Mouse (Mus musculus) cortical plate, adult 2 months (tissue): Measurements from ENCODE around the gene Cnn3. TPM values are rescaled to one million over a fixed set of nuclear protein-coding genes. Genes with fewer than 3 reads are reported as not detected.

Experiments
- H3K27ac ChIP-seq: fragments of 200-500 bp; 2 replicates; pipeline ENCODE4 v1.5.1; 2012; ENCODE audit warnings: low read length, control low read depth, inconsistent platforms; ENCODE audit not compliant: insufficient read depth
- H3K4me1 ChIP-seq: fragments of 200-500 bp; 2 replicates; pipeline ENCODE4 v1.6.1; 2011; ENCODE audit warnings: low read length; ENCODE audit not compliant: control insufficient read depth, insufficient read depth
- H3K4me3 ChIP-seq: fragments of 200-500 bp; 2 replicates; pipeline ENCODE4 v1.5.1; 2011; ENCODE audit warnings: mild to moderate bottlenecking, low read length, control low read depth; ENCODE audit not compliant: insufficient read depth
- CTCF ChIP-seq: fragments of 200-500 bp; IDR thresholded peaks from 2 replicates; pipeline ENCODE4 v1.5.1; 2011; ENCODE audit warnings: mild to moderate bottlenecking, control low read depth, low read length; ENCODE audit not compliant: insufficient read depth; ENCODE audit errors: extremely low read depth
- POLR2A ChIP-seq: fragments of 200-500 bp; IDR thresholded peaks from 2 replicates; pipeline ENCODE4 v1.6.1; 2011; ENCODE audit warnings: mild to moderate bottlenecking, low read length, control low read depth; ENCODE audit not compliant: insufficient read depth; ENCODE audit errors: extremely low read depth
- polyA plus RNA-seq: library from polyadenylated mRNA; depleted of rRNA; stranded (reverse); fragments of >200 nt; gene quantifications from 2 replicates; pipeline ENCODE4 v1.2.3, GENCODE M21; 2012

The Cnn3 gene
- polyA plus RNA-seq, 1 experiment: 130 TPM

DNA sequence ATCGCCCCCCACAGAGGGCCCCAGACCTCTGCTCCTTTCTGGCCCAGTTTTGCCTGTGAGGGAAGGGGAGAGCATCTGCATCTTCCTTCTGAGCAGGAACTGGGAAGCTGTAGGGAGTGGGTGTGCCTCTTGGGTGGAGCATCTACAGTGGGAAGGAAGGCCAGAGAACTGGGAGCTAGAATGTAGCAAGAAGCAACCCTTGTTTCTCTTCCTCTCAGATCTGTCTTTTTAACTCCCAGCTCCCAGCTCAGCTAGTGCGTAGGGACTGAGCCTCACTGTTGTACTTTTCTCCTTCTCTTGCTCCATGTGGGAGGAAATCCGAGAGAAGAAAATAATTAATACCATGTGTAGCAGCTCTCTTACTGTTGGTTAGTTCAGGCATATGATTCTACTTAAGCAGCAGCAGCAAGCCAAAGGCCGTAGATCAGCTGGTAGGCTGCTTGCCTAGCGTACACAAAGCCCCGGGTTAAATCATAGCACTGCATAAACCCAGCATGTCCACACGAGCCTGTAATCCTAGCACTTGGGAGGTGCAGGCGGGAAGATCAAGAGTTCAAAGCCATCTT is 7.8 kb downstream of the Cnn3 start:
- Histone ChIP-seq H3K4me1 (peaks cover 2% of the 10 kb centered on the region; the same call in 1 of the 2 replicates), H3K27ac (no peak overlapping the region), H3K4me3 (no peak overlapping the region)
- TF ChIP-seq POLR2A (no peak), CTCF (no peak)

- Histone ChIP-seq H3K4me1 (peaks cover 2% of the 10 kb centered on the region; the same call in 1 of the 2 replicates), H3K4me3 (no peak overlapping the region), H3K27ac (no peak overlapping the region)
- no peak for TF ChIP-seq POLR2A
- TF ChIP-seq CTCF: no peak
These were observed 9.0 kb downstream of the Cnn3 start for GRCm38 (mm10) chr3:121435296-121435695.

DNA sequence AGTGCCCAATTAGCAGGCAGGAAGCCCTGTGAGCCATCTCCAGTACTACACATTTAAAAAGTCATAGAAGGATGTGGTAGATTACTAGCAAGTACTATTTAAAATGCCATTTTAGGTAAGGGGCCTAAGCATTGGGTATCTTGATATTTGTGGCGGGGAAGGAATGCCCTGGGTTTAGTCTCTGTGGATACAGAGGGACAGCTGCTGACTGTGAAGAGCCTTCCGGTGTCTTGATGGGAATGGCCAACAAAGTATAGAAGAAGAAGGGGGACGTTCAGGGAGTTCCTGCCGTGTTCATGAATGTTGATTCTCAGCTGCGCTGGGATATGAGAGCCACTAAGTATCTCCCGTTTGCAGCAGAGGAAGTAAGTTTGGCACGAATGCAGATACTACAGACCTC is 10.8 kb downstream of the Cnn3 start:
- no peak overlapping the region for H3K4me3 ChIP-seq
- TF ChIP-seq CTCF (no peak), POLR2A (no peak)
- no peak overlapping the region for H3K27ac ChIP-seq
- peaks cover 2% of the 10 kb centered on the region; the same call in 1 of the 2 replicates for H3K4me1 ChIP-seq

DNA sequence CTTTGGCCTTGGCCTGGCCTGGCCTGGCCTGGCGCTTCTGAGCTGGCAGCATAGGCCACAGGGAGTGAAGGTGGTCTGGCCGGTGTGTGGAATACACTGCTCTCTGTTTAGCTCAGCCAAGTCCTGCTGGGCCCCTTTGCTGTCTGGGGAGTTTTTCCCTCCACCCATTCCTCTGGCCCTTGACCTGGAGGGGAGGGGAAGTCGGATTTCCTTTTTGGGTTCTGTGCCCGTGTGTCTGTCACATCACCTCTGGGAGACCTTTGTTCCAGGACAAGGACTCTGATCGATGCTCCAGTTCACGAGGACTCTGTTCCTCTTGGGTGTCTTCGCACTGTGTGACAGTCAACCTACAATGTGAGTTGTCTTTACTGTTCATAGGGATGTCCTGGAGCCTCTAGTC is 11.7 kb downstream of the Cnn3 start:
- H3K4me3 ChIP-seq: no peak overlapping the region
- TF ChIP-seq POLR2A (no peak), CTCF (no peak)
- no peak overlapping the region for H3K27ac ChIP-seq
- H3K4me1 ChIP-seq: peaks cover 2% of the 10 kb centered on the region; the same call in 1 of the 2 replicates

DNA sequence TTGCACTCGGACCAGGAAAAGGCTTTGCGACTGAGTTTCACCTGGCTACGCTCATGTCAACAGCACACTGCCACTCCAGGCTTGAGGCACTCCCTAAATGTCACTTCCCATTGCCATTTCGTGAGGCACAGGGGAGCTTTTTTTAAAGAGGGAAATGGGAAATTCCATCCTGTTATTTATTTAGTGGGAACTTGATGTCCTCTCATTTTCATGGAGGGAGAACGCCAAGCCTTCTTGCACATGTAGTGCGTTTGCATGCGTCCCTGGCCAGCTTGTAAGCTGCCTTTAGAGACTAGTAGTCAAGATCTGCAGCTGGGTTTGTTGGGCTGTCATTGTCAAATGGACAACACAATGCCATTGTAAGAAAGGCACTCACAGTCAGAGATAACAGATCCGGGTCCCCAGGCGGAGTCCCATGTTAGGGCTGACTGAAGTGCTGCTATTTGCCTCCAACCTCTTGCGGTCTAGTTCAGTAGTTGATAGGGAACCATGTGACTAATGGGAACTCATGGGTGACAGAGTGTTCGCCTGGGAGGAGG is 13.4 kb downstream of the Cnn3 start:
- Histone ChIP-seq H3K27ac (no peak overlapping the region), H3K4me1 (peaks cover 2% of the 10 kb centered on the region; the same call in 1 of the 2 replicates), H3K4me3 (no peak overlapping the region)
- TF ChIP-seq POLR2A (no peak), CTCF (no peak)

- TF ChIP-seq CTCF: no peak
- no peak for TF ChIP-seq POLR2A
- Histone ChIP-seq H3K4me3 (no peak overlapping the region), H3K4me1 (no peaks in the 10 kb centered on the region), H3K27ac (no peak overlapping the region)
These were observed 15.2 kb downstream of the Cnn3 start for GRCm38 (mm10) chr3:121441504-121441903.

- TF ChIP-seq POLR2A: no peak
- no peak for TF ChIP-seq CTCF
- Histone ChIP-seq H3K27ac (no peak overlapping the region), H3K4me1 (no peaks in the 10 kb centered on the region), H3K4me3 (no peak overlapping the region)
These were observed 16.0 kb downstream of the Cnn3 start for GRCm38 (mm10) chr3:121442288-121442687.

GRCm38 (mm10) chr3:121443861-121444271 is 17.6 kb downstream of the Cnn3 start:
- H3K4me1 ChIP-seq: no peaks in the 10 kb centered on the region
- TF ChIP-seq POLR2A: no peak
- no peak for TF ChIP-seq CTCF
- H3K27ac ChIP-seq: no peak overlapping the region
- H3K4me3 ChIP-seq: no peak overlapping the region

DNA sequence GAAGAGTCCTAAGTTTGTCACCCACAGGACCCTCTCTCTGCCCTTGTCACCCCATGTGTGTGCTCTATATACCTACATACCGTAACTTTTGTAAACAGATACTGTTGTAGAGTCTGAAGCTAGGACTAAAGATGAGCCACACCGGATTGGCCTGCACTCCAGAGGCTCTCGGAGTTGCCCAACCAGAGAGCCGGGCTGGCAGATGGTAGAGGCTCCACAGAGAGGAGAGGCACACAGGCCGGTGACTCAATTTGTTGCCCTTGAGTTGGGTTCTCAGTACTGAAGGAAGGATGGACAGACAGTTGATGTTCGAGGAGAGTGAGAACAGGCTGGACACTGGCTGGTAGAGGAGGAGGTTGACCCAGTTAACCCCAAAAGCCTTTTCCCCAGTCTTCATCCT is 18.1 kb downstream of the Cnn3 start:
- Histone ChIP-seq H3K4me3 (no peak overlapping the region), H3K27ac (no peak overlapping the region), H3K4me1 (no peaks in the 10 kb centered on the region)
- TF ChIP-seq POLR2A (no peak), CTCF (no peak)

DNA sequence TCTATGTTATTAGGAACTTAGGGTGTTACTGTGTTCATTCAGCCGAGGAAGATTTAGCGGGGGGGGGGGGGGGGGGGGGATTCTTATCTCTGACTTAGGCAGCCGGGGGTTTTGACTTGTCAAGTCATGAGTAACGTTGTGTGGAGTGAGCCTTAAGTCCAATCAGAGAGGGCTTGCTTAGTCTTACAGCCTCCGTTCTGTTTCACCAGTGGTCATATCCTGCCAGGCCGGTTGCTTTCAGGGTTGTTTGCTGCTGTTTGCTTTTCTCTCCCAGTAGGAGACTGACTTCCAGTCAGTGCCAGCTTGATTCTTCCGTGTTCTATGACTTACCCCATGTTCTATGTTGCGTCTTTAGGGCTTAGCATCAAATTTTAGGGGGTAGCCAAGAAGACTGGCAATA is 20.2 kb downstream of the Cnn3 start:
- TF ChIP-seq CTCF (no peak), POLR2A (no peak)
- no peaks in the 10 kb centered on the region for H3K4me1 ChIP-seq

More for the DNA sequence above, 20.2 kb downstream of the Cnn3 start:
- Histone ChIP-seq H3K4me3 (no peak overlapping the region), H3K27ac (no peak overlapping the region)
